Mouse (Mus musculus) forebrain, embryonic 15.5 days (tissue): ENCODE results near the gene Nsun5. TPM values are rescaled to one million over a fixed set of nuclear protein-coding genes. Genes with fewer than 3 reads are reported as not detected.

ENCODE experiments used
- ATAC-seq: fragments of 200-750 bp; cut with Nextera tagmentation; replicated peaks from 2 replicates; pipeline ENCODE4 v1.8.0; 2017; ENCODE audit warnings: mild to moderate bottlenecking, moderate TSS enrichment, moderate library complexity
- H3K27ac ChIP-seq: fragments of 300-500 bp; sonication (generic); replicated peaks from 2 replicates; pipeline ENCODE4 v1.5.1; 2015; ENCODE audit warnings: mild to moderate bottlenecking, inconsistent platforms
- H3K27me3 ChIP-seq: fragments of 300-500 bp; sonication (generic); 2 replicates; pipeline ENCODE4 v1.6.1; 2015; ENCODE audit warnings: inconsistent platforms
- H3K36me3 ChIP-seq: fragments of 300-500 bp; sonication (generic); 2 replicates; pipeline ENCODE4 v1.6.1; 2015; ENCODE audit warnings: mild to moderate bottlenecking, inconsistent platforms
- H3K4me1 ChIP-seq: fragments of 300-500 bp; sonication (generic); 2 replicates; pipeline ENCODE4 v1.6.1; 2015; ENCODE audit warnings: inconsistent platforms
- H3K4me2 ChIP-seq: fragments of 300-500 bp; sonication (generic); replicated peaks from 2 replicates; pipeline ENCODE4 v1.6.1; 2015; ENCODE audit warnings: mild to moderate bottlenecking, inconsistent platforms
- H3K4me3 ChIP-seq: fragments of 300-500 bp; sonication (generic); 2 replicates; pipeline ENCODE4 v1.5.1; 2015; ENCODE audit warnings: mild to moderate bottlenecking, inconsistent platforms
- H3K9ac ChIP-seq: fragments of 300-500 bp; sonication (generic); replicated peaks from 2 replicates; pipeline ENCODE4 v1.6.1; 2015; ENCODE audit warnings: mild to moderate bottlenecking, inconsistent platforms
- H3K9me3 ChIP-seq: fragments of 300-500 bp; sonication (generic); 2 replicates; pipeline ENCODE4 v1.6.1; 2016; ENCODE audit warnings: inconsistent platforms
- WGBS: fragments of 180-500 bp; shearing (Covaris S2); methylation state at CpG from one replicate; pipeline ENCODE4 v1.1.7; 2015; ENCODE audit warnings: mixed read lengths; 5-methylcytosine and 5-hydroxymethylcytosine counted together
- polyA plus RNA-seq: library from polyadenylated mRNA; unstranded; fragments of >200 nt; fragmentation: Nextera tagmentation; extraction: Ambion mirVana; gene quantifications from 2 replicates; pipeline ENCODE4 v1.2.1, GENCODE M21; 2015

Nsun5 gene
- 40.3 and 40.7 TPM in 2 replicates for polyA plus RNA-seq

GRCm38 (mm10) chr5:135369787-135370654, at the start of gene Nsun5:
Gene Nsun5 (plus strand): TSS chr5:135369953.
- Histone ChIP-seq H3K27ac (peak within 1 kb of the TSS; percentile 88), H3K4me3 (peak within 1 kb of the TSS; percentile 94), H3K9me3 (no peaks in the 10 kb centered on the region), H3K4me1 (peaks cover 20% of the 10 kb centered on the region), H3K9ac (peak within 1 kb of the TSS; percentile 89), H3K36me3 (peaks cover 33% of the 10 kb centered on the region), H3K27me3 (no peaks in the 10 kb centered on the region), H3K4me2 (peak within 1 kb of the TSS; percentile 82)
- under 1% methylated on average over 64 of the region's 64 CpGs for WGBS
- ATAC-seq: peak; percentile 77

- Histone ChIP-seq H3K27ac (no peak overlapping the region), H3K27me3 (no peaks in the 10 kb centered on the region), H3K36me3 (no peaks in the 10 kb centered on the region), H3K4me3 (no peak overlapping the region), H3K9me3 (no peaks in the 10 kb centered on the region), H3K4me2 (no peak overlapping the region), H3K4me1 (no peaks in the 10 kb centered on the region), H3K9ac (no peak overlapping the region)
- WGBS: 92% methylated on average over 1 of the region's 1 CpGs
- no peak for ATAC-seq
Measured at GRCm38 (mm10) chr5:135322197-135322596, 47.6 kb upstream of the Nsun5 start.

- Histone ChIP-seq H3K9ac (no peak overlapping the region), H3K4me1 (no peaks in the 10 kb centered on the region), H3K27ac (no peak overlapping the region), H3K4me3 (no peak overlapping the region), H3K9me3 (no peaks in the 10 kb centered on the region), H3K4me2 (no peak overlapping the region), H3K27me3 (no peaks in the 10 kb centered on the region), H3K36me3 (no peaks in the 10 kb centered on the region)
- ATAC-seq: no peak
- WGBS: 5% methylated on average over 3 of the region's 3 CpGs
Measured at GRCm38 (mm10) chr5:135326121-135326659, 43.6 kb upstream of the Nsun5 start.

- Histone ChIP-seq H3K4me3 (no peak overlapping the region), H3K27me3 (no peaks in the 10 kb centered on the region), H3K9me3 (no peaks in the 10 kb centered on the region), H3K27ac (no peak overlapping the region), H3K9ac (no peak overlapping the region), H3K4me2 (no peak overlapping the region), H3K36me3 (no peaks in the 10 kb centered on the region), H3K4me1 (no peaks in the 10 kb centered on the region)
- WGBS: 85% methylated on average over 4 of the region's 4 CpGs
- ATAC-seq: no peak
Measured at GRCm38 (mm10) chr5:135329471-135329870, 40.3 kb upstream of the Nsun5 start.

GRCm38 (mm10) chr5:135330201-135330600, 39.6 kb upstream of the Nsun5 start:
- 83% methylated on average over 5 of the region's 5 CpGs for WGBS

GRCm38 (mm10) chr5:135331161-135331560, 38.6 kb upstream of the Nsun5 start:
- no peak overlapping the region for H3K4me2 ChIP-seq
- no peak for ATAC-seq
- H3K27me3 ChIP-seq: no peaks in the 10 kb centered on the region
- no peak overlapping the region for H3K27ac ChIP-seq
- no peak overlapping the region for H3K4me3 ChIP-seq
- no peaks in the 10 kb centered on the region for H3K9me3 ChIP-seq
- H3K36me3 ChIP-seq: no peaks in the 10 kb centered on the region
- no peak overlapping the region for H3K9ac ChIP-seq
- WGBS: 89% methylated on average over 6 of the region's 6 CpGs
- H3K4me1 ChIP-seq: no peaks in the 10 kb centered on the region

More at GRCm38 (mm10) chr5:135330201-135330600, 39.6 kb upstream of the Nsun5 start:
- Histone ChIP-seq H3K4me1 (no peaks in the 10 kb centered on the region), H3K4me2 (no peak overlapping the region), H3K36me3 (no peaks in the 10 kb centered on the region), H3K9ac (no peak overlapping the region), H3K4me3 (no peak overlapping the region), H3K27ac (no peak overlapping the region), H3K27me3 (no peaks in the 10 kb centered on the region), H3K9me3 (no peaks in the 10 kb centered on the region)
- ATAC-seq: no peak

GRCm38 (mm10) chr5:135337575-135337974, 32.2 kb upstream of the Nsun5 start:
- Histone ChIP-seq H3K4me2 (no peak overlapping the region), H3K27me3 (no peaks in the 10 kb centered on the region), H3K27ac (no peak overlapping the region), H3K9me3 (no peaks in the 10 kb centered on the region), H3K36me3 (no peaks in the 10 kb centered on the region), H3K9ac (no peak overlapping the region), H3K4me3 (no peak overlapping the region), H3K4me1 (no peaks in the 10 kb centered on the region)
- no peak for ATAC-seq
- 75% methylated on average over 3 of the region's 3 CpGs for WGBS

GRCm38 (mm10) chr5:135345989-135346388, 23.8 kb upstream of the Nsun5 start:
- no peak overlapping the region for H3K27ac ChIP-seq
- no peak overlapping the region for H3K9ac ChIP-seq
- ATAC-seq: no peak
- H3K4me2 ChIP-seq: no peak overlapping the region
- no peaks in the 10 kb centered on the region for H3K36me3 ChIP-seq
- WGBS: 79% methylated on average over 7 of the region's 7 CpGs
- H3K4me3 ChIP-seq: no peak overlapping the region
- H3K27me3 ChIP-seq: no peaks in the 10 kb centered on the region
- H3K9me3 ChIP-seq: no peaks in the 10 kb centered on the region
- no peaks in the 10 kb centered on the region for H3K4me1 ChIP-seq

- H3K9ac ChIP-seq: no peak overlapping the region
- no peak overlapping the region for H3K27ac ChIP-seq
- 21% methylated on average over 1 of the region's 1 CpGs for WGBS
- no peaks in the 10 kb centered on the region for H3K27me3 ChIP-seq
- no peaks in the 10 kb centered on the region for H3K36me3 ChIP-seq
- H3K9me3 ChIP-seq: no peaks in the 10 kb centered on the region
- H3K4me1 ChIP-seq: no peaks in the 10 kb centered on the region
- no peak overlapping the region for H3K4me3 ChIP-seq
- no peak for ATAC-seq
- H3K4me2 ChIP-seq: no peak overlapping the region
Measured at GRCm38 (mm10) chr5:135346430-135346829, 23.3 kb upstream of the Nsun5 start.

GRCm38 (mm10) chr5:135347511-135348011, 22.2 kb upstream of the Nsun5 start:
- Histone ChIP-seq H3K27me3 (no peaks in the 10 kb centered on the region), H3K9ac (no peak overlapping the region), H3K27ac (no peak overlapping the region), H3K9me3 (no peaks in the 10 kb centered on the region), H3K36me3 (no peaks in the 10 kb centered on the region), H3K4me2 (no peak overlapping the region), H3K4me3 (no peak overlapping the region), H3K4me1 (no peaks in the 10 kb centered on the region)
- 68% methylated on average over 4 of the region's 4 CpGs for WGBS
- ATAC-seq: no peak

GRCm38 (mm10) chr5:135349862-135350261, 19.9 kb upstream of the Nsun5 start, which contains the start of gene Fkbp6:
Gene Fkbp6 (minus strand): TSS chr5:135350044.
- ATAC-seq: no peak
- no peak within 1 kb of the TSS for H3K27ac ChIP-seq
- 93% methylated on average over 35 of the region's 35 CpGs for whole genome bisulfite sequencing
- no peak within 1 kb of the TSS for H3K4me2 ChIP-seq
- H3K4me1 ChIP-seq: no peaks in the 10 kb centered on the region
- no peaks in the 10 kb centered on the region for H3K9me3 ChIP-seq
- H3K36me3 ChIP-seq: no peaks in the 10 kb centered on the region
- H3K9ac ChIP-seq: no peak within 1 kb of the TSS
- H3K4me3 ChIP-seq: no peak within 1 kb of the TSS
- no peaks in the 10 kb centered on the region for H3K27me3 ChIP-seq

GRCm38 (mm10) chr5:135351606-135352005, 18.1 kb upstream of the Nsun5 start:
- no peak for ATAC-seq
- H3K4me3 ChIP-seq: no peak overlapping the region
- no peaks in the 10 kb centered on the region for H3K4me1 ChIP-seq
- no peaks in the 10 kb centered on the region for H3K36me3 ChIP-seq
- no peak overlapping the region for H3K27ac ChIP-seq
- H3K9me3 ChIP-seq: no peaks in the 10 kb centered on the region
- H3K9ac ChIP-seq: no peak overlapping the region
- H3K4me2 ChIP-seq: no peak overlapping the region
- 87% methylated on average over 13 of the region's 13 CpGs for WGBS
- no peaks in the 10 kb centered on the region for H3K27me3 ChIP-seq
